Mouse (Mus musculus): ENCODE measurements around the gene Vps54. TPM values are rescaled to one million over a fixed set of nuclear protein-coding genes. Genes with fewer than 3 reads are reported as not detected.
"Not testable (repeated sequence)": the region's sequence is repeated elsewhere in the genome, so short reads cannot be mapped to it uniquely, and the experiment has no call there.

The Vps54 gene
- total and polyA plus RNA-seq, 2 experiments from 2014 or later = 6.4 to 30.2 TPM

- Histone ChIP-seq H3K4me3 (ENCODE audit: low read depth, low read length) (no peak overlapping the region), H3K27ac (ENCODE audit: low read depth, low read length) (no peak overlapping the region), H3K4me2 (ENCODE audit: low read depth, low read length, poor library complexity, severe bottlenecking) (no peak overlapping the region), H3K36me3 (ENCODE audit: insufficient read depth, low read length) (no peaks in the 10 kb centered on the region), H3K27me3 (ENCODE audit: insufficient read depth, low read length) (no peaks in the 10 kb centered on the region), H3K4me1 (ENCODE audit: insufficient read depth, low read length) (no peaks in the 10 kb centered on the region; the same call in 1 of the 2 replicates), H3K9me3 (ENCODE audit: low read length) (no peaks in the 10 kb centered on the region), H3K9ac (replicated peaks; ENCODE audit: low read length, poor library complexity, severe bottlenecking) (no peak overlapping the region)
- TF ChIP-seq CTCF (IDR thresholded peaks at IDR 0.05) = no peak
- DNase-seq (ENCODE audit: low spot score) (no peak), ATAC-seq (ENCODE audit: low FRiP score) (no peak)
- WGBS = 100% methylated on average over 1 of the region's 1 CpGs
Observed at GRCm38 (mm10) chr11:21247940-21248339, 8.9 kb downstream of the Vps54 start.

- no peak overlapping the region for H3K4me3 ChIP-seq (ENCODE audit: low read depth, low read length)
- DNase-seq (ENCODE audit: low spot score) = no peak
Observed at GRCm38 (mm10) chr11:21250366-21250765, 11.3 kb downstream of the Vps54 start.

DNA sequence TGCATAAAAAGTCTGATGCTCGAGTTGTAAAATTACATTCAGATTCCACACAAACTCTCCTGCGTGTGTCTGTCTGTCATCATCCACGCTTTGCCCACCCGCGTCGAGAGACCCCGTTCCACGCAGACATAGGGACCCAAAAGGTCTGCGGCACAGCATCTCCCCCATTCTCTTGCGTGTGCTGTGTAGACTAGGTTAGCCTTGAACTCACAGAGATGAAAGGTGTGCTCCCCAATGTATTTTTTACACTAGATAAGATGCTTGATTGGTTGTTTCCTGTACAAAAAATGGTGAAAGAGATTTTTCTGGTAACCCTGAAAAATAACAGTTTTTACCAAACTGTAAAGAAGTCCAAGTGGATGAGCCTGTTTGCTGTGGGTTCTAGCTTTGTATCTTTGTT lies 19.5 kb downstream of the Vps54 start:
- ATAC-seq (ENCODE audit: low FRiP score); H3K4me1 ChIP-seq (ENCODE audit: insufficient read depth, low read length): not testable (repeated sequence)
- over 99% methylated on average over 10 of the region's 10 CpGs for WGBS

More at GRCm38 (mm10) chr11:21250366-21250765, 11.3 kb downstream of the Vps54 start:
- no peak for ATAC-seq (ENCODE audit: low FRiP score)
- H3K4me1 ChIP-seq (ENCODE audit: insufficient read depth, low read length) = no peaks in the 10 kb centered on the region; the same call in 1 of the 2 replicates
- no peak overlapping the region for H3K27ac ChIP-seq (ENCODE audit: low read depth, low read length)
- no peaks in the 10 kb centered on the region for H3K27me3 ChIP-seq (ENCODE audit: insufficient read depth, low read length)
- H3K9me3 ChIP-seq (ENCODE audit: low read length) = no peaks in the 10 kb centered on the region
- 97% methylated on average over 1 of the region's 1 CpGs for WGBS
- H3K36me3 ChIP-seq (ENCODE audit: insufficient read depth, low read length) = no peaks in the 10 kb centered on the region
- no peak overlapping the region for H3K9ac ChIP-seq (replicated peaks; ENCODE audit: low read length, poor library complexity, severe bottlenecking)
- TF ChIP-seq CTCF (IDR thresholded peaks at IDR 0.05) = no peak
- no peak overlapping the region for H3K4me2 ChIP-seq (ENCODE audit: low read depth, low read length, poor library complexity, severe bottlenecking)

GRCm38 (mm10) chr11:21265423-21265822 lies 26.3 kb downstream of the Vps54 start:
- DNase-seq (ENCODE audit: low spot score) (no peak), ATAC-seq (ENCODE audit: low FRiP score) (no peak)
- H3K27ac ChIP-seq (ENCODE audit: low read depth, low read length) = no peak overlapping the region
- H3K27me3 ChIP-seq (ENCODE audit: insufficient read depth, low read length) = no peaks in the 10 kb centered on the region
- H3K9me3 ChIP-seq (ENCODE audit: low read length) = no peaks in the 10 kb centered on the region
- no peak overlapping the region for H3K4me2 ChIP-seq (ENCODE audit: low read depth, low read length, poor library complexity, severe bottlenecking)
- no peak for TF ChIP-seq CTCF (IDR thresholded peaks at IDR 0.05)
- peaks cover 14% of the 10 kb centered on the region; the same call in 1 of the 2 replicates for H3K36me3 ChIP-seq (ENCODE audit: insufficient read depth, low read length)
- no peak overlapping the region for H3K9ac ChIP-seq (replicated peaks; ENCODE audit: low read length, poor library complexity, severe bottlenecking)
- H3K4me1 ChIP-seq (ENCODE audit: insufficient read depth, low read length) = no peaks in the 10 kb centered on the region
- H3K4me3 ChIP-seq (ENCODE audit: low read depth, low read length) = no peak overlapping the region
- 94% methylated on average over 3 of the region's 3 CpGs for WGBS

More for the DNA sequence above, 19.5 kb downstream of the Vps54 start:
- not testable (repeated sequence) for H3K4me2 ChIP-seq (ENCODE audit: low read depth, low read length, poor library complexity, severe bottlenecking); H3K9me3 ChIP-seq (ENCODE audit: low read length); H3K9ac ChIP-seq (replicated peaks; ENCODE audit: low read length, poor library complexity, severe bottlenecking); H3K4me3 ChIP-seq (ENCODE audit: low read depth, low read length); H3K27ac ChIP-seq (ENCODE audit: low read depth, low read length); H3K36me3 ChIP-seq (ENCODE audit: insufficient read depth, low read length); H3K27me3 ChIP-seq (ENCODE audit: insufficient read depth, low read length); DNase-seq (ENCODE audit: low spot score)

GRCm38 (mm10) chr11:21276151-21276550 lies 37.1 kb downstream of the Vps54 start:
- DNase-seq (ENCODE audit: low spot score) (no peak), ATAC-seq (ENCODE audit: low FRiP score) (no peak)
- no peak for TF ChIP-seq CTCF (IDR thresholded peaks at IDR 0.05)
- Histone ChIP-seq H3K4me1 (ENCODE audit: insufficient read depth, low read length) (no peaks in the 10 kb centered on the region), H3K27me3 (ENCODE audit: insufficient read depth, low read length) (no peaks in the 10 kb centered on the region), H3K9me3 (ENCODE audit: low read length) (no peaks in the 10 kb centered on the region), H3K4me3 (ENCODE audit: low read depth, low read length) (no peak overlapping the region), H3K36me3 (ENCODE audit: insufficient read depth, low read length) (no peaks in the 10 kb centered on the region), H3K9ac (replicated peaks; ENCODE audit: low read length, poor library complexity, severe bottlenecking) (no peak overlapping the region), H3K27ac (ENCODE audit: low read depth, low read length) (no peak overlapping the region), H3K4me2 (ENCODE audit: low read depth, low read length, poor library complexity, severe bottlenecking) (no peak overlapping the region)
- WGBS = 89% methylated on average over 2 of the region's 2 CpGs

DNA sequence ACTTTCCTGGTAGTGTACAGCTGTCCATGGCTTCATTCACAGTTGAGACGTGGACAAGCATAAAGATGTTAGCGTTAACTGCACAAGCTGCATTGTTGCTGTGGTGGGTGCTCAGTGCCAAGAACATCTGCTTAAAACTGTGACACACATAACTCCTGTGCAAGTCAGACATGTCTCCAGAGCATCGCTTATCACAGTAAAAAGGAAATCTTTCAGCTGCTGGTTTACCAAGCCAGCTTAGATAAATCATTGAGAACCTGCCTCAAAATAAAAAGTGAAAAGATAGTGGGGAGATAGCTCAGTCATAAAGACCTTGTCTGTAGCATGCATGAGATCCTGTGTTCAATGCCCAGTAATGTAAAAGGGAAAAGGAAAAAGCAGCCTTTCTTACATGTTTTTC lies 47.3 kb downstream of the Vps54 start:
- Histone ChIP-seq H3K4me3 (ENCODE audit: low read depth, low read length) (no peak overlapping the region), H3K4me2 (ENCODE audit: low read depth, low read length, poor library complexity, severe bottlenecking) (no peak overlapping the region), H3K9ac (replicated peaks; ENCODE audit: low read length, poor library complexity, severe bottlenecking) (no peak overlapping the region), H3K27me3 (ENCODE audit: insufficient read depth, low read length) (no peaks in the 10 kb centered on the region), H3K27ac (ENCODE audit: low read depth, low read length) (no peak overlapping the region), H3K9me3 (ENCODE audit: low read length) (no peaks in the 10 kb centered on the region), H3K36me3 (ENCODE audit: insufficient read depth, low read length) (no peaks in the 10 kb centered on the region), H3K4me1 (ENCODE audit: insufficient read depth, low read length) (no peaks in the 10 kb centered on the region)
- no peak for TF ChIP-seq CTCF (IDR thresholded peaks at IDR 0.05)
- DNase-seq (ENCODE audit: low spot score) (no peak), ATAC-seq (ENCODE audit: low FRiP score) (no peak)
- WGBS = 91% methylated on average over 3 of the region's 3 CpGs

DNA sequence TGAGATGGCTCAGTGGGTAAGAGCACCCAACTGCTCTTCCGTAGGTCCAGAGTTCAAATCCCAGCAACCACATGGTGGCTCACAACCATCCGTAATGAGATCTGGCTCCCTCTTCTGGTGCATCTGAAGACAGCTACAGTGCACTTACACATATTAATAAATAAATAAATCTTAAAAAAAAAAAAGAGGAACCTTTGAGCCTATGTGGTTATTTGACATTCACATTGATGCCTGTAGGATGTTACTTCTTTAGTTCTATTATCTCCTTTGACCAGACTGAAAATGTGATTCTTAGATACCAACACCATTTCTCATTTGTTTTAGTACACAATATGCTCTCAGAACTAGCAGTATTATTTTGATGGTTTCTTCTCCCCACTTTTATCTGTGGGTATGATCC lies 49.1 kb downstream of the Vps54 start:
- not testable (repeated sequence) for H3K27me3 ChIP-seq (ENCODE audit: insufficient read depth, low read length); H3K4me3 ChIP-seq (ENCODE audit: low read depth, low read length); DNase-seq (ENCODE audit: low spot score); H3K9ac ChIP-seq (replicated peaks; ENCODE audit: low read length, poor library complexity, severe bottlenecking); H3K9me3 ChIP-seq (ENCODE audit: low read length); ATAC-seq (ENCODE audit: low FRiP score); H3K27ac ChIP-seq (ENCODE audit: low read depth, low read length); H3K4me1 ChIP-seq (ENCODE audit: insufficient read depth, low read length); H3K36me3 ChIP-seq (ENCODE audit: insufficient read depth, low read length); H3K4me2 ChIP-seq (ENCODE audit: low read depth, low read length, poor library complexity, severe bottlenecking)
- WGBS = 98% methylated on average over 2 of the region's 2 CpGs
